Mouse (Mus musculus) intestine, postnatal 0 days (tissue): Measurements from ENCODE around the gene Gli3. TPM values are rescaled to one million over a fixed set of nuclear protein-coding genes. Genes with fewer than 3 reads are reported as not detected.

Source experiments
- ATAC-seq: fragments of 200-750 bp; cut with Nextera tagmentation; 2 replicates; pipeline ENCODE4 v1.8.0; 2017; ENCODE audit warnings: mild to moderate bottlenecking, moderate TSS enrichment, moderate library complexity
- H3K27ac ChIP-seq: fragments of 300-500 bp; sonication (generic); 2 replicates; pipeline ENCODE4 v1.5.1; 2014; ENCODE audit warnings: mild to moderate bottlenecking, low read depth, low read length, moderate library complexity
- H3K27me3 ChIP-seq: fragments of 300-500 bp; sonication (generic); replicated peaks from 2 replicates; pipeline ENCODE4 v1.6.1; 2014; ENCODE audit warnings: low read length, mixed read lengths; ENCODE audit not compliant: control insufficient read depth, insufficient read depth
- H3K36me3 ChIP-seq: fragments of 300-500 bp; sonication (generic); 2 replicates; pipeline ENCODE4 v1.6.1; 2014; ENCODE audit warnings: mild to moderate bottlenecking, moderate library complexity; ENCODE audit not compliant: control insufficient read depth, insufficient read depth
- H3K4me1 ChIP-seq: fragments of 300-500 bp; sonication (generic); replicated peaks from 2 replicates; pipeline ENCODE4 v1.6.1; 2014; ENCODE audit warnings: antibody characterized with exemption, low read length, mixed read lengths; ENCODE audit not compliant: control insufficient read depth, insufficient read depth
- H3K4me2 ChIP-seq: fragments of 300-500 bp; sonication (generic); replicated peaks from 2 replicates; pipeline ENCODE4 v1.6.1; 2014; ENCODE audit warnings: low read depth, mild to moderate bottlenecking, moderate library complexity
- H3K4me3 ChIP-seq: fragments of 300-500 bp; sonication (generic); 2 replicates; pipeline ENCODE4 v1.5.1; 2014; ENCODE audit warnings: low read depth, low read length
- H3K9ac ChIP-seq: fragments of 300-500 bp; sonication (generic); 2 replicates; pipeline ENCODE4 v1.6.1; 2014; ENCODE audit warnings: mild to moderate bottlenecking, low read depth, low read length
- H3K9me3 ChIP-seq: fragments of 300-500 bp; sonication (generic); 2 replicates; pipeline ENCODE4 v1.6.1; 2016; ENCODE audit warnings: mixed run types; ENCODE audit not compliant: control insufficient read depth
- CTCF ChIP-seq: sonication (generic); IDR thresholded peaks from 2 replicates; pipeline ENCODE4 v1.5.1; 2016; ENCODE audit warnings: low read depth, mild to moderate bottlenecking, control low read depth, antibody characterized with exemption, moderate library complexity
- WGBS: fragments of 180-500 bp; shearing (Covaris S2); extraction: QIAGEN DNeasy Blood & Tissue Kit; methylation state at CpG from one replicate; pipeline ENCODE4 v1.1.7; 2014; 5-methylcytosine and 5-hydroxymethylcytosine counted together
- polyA plus RNA-seq: library from polyadenylated mRNA; unstranded; fragments of >200 nt; fragmentation: Nextera tagmentation; extraction: Ambion mirVana; gene quantifications from 2 replicates; pipeline ENCODE4 v1.2.1, GENCODE M21; 2015

Gli3 gene
- polyA plus RNA-seq, 1 experiment from 2014 or later, result 5.0 TPM

- no peaks in the 10 kb centered on the region for H3K36me3 ChIP-seq
- WGBS, result 48% methylated on average over 7 of the region's 7 CpGs
- ATAC-seq, result no peak
- H3K9me3 ChIP-seq, result no peaks in the 10 kb centered on the region
- H3K4me1 ChIP-seq, result no peaks in the 10 kb centered on the region
- no peak overlapping the region for H3K9ac ChIP-seq
- no peaks in the 10 kb centered on the region for H3K27me3 ChIP-seq
- no peak overlapping the region for H3K27ac ChIP-seq
- no peak for TF ChIP-seq CTCF
- no peak overlapping the region for H3K4me3 ChIP-seq
- no peak overlapping the region for H3K4me2 ChIP-seq
Observed at GRCm38 (mm10) chr13:15543888-15544640, 81.0 kb downstream of the Gli3 start.

DNA sequence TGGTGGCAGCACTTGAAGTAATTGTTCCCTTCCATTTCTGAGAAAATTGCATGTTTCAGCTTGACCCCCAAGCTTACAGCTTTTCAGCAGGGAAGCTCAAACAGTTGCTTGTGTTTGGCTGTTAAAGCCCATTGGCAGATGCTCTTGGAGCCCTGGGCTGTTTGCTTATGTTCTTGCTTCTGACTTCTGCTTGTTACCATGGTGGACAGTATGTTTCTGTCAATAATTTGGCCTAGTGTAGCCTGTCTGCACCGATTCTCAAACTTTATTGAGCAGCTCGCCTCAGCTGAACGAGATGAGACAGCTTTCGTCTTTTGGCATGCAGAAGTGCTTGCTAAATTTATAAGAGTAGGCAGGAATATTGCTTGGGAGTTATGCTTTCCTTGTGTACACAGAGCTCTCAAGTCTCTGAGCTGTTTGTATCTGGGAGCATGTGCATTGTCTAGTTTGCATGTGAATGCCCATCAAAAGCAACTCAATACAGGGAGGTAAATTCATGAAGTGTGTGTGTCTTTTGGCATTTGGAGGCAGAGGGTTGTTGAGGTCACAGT lies 82.4 kb downstream of the Gli3 start:
- Histone ChIP-seq H3K27me3 (no peaks in the 10 kb centered on the region), H3K4me1 (no peaks in the 10 kb centered on the region), H3K9me3 (no peaks in the 10 kb centered on the region), H3K4me3 (no peak overlapping the region), H3K36me3 (no peaks in the 10 kb centered on the region), H3K4me2 (no peak overlapping the region), H3K9ac (no peak overlapping the region), H3K27ac (no peak overlapping the region)
- no peak for TF ChIP-seq CTCF
- WGBS, result 61% methylated on average over 4 of the region's 4 CpGs
- ATAC-seq, result no peak

- no peak overlapping the region for H3K27ac ChIP-seq
- no peaks in the 10 kb centered on the region for H3K4me1 ChIP-seq
- ATAC-seq, result no peak
- H3K4me3 ChIP-seq, result no peak overlapping the region
- H3K27me3 ChIP-seq, result no peaks in the 10 kb centered on the region
- H3K36me3 ChIP-seq, result no peaks in the 10 kb centered on the region
- H3K9me3 ChIP-seq, result no peaks in the 10 kb centered on the region
- TF ChIP-seq CTCF, result no peak
- 69% methylated on average over 4 of the region's 4 CpGs for WGBS
- H3K4me2 ChIP-seq, result no peak overlapping the region
- H3K9ac ChIP-seq, result no peak overlapping the region
Observed at GRCm38 (mm10) chr13:15546258-15546657, 83.2 kb downstream of the Gli3 start.

DNA sequence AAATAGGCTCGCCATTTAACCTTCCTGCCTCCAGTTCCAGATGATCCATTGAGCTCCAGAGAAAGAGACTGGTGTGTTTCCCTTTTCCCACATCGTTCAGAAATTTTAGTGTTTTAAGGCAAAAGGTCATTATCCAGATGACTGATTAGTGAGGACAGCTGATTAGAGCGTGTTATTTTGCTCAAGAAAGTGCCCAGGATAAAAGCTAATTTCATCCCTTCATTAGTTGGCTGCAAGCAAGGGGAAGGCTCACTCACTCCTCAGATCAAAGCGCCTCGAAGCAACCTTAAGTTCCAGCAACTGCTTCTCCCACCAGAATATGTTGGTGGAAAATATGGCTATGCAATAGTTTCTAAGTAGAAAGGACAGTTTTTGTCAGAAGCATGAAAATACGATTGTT lies 86.4 kb downstream of the Gli3 start:
- no peaks in the 10 kb centered on the region for H3K9me3 ChIP-seq
- no peak overlapping the region for H3K27ac ChIP-seq
- WGBS, result 68% methylated on average over 6 of the region's 6 CpGs
- TF ChIP-seq CTCF, result no peak
- H3K27me3 ChIP-seq, result no peaks in the 10 kb centered on the region
- no peak overlapping the region for H3K4me3 ChIP-seq
- H3K4me2 ChIP-seq, result no peak overlapping the region
- ATAC-seq, result no peak
- no peaks in the 10 kb centered on the region for H3K36me3 ChIP-seq
- H3K9ac ChIP-seq, result no peak overlapping the region
- H3K4me1 ChIP-seq, result no peaks in the 10 kb centered on the region

DNA sequence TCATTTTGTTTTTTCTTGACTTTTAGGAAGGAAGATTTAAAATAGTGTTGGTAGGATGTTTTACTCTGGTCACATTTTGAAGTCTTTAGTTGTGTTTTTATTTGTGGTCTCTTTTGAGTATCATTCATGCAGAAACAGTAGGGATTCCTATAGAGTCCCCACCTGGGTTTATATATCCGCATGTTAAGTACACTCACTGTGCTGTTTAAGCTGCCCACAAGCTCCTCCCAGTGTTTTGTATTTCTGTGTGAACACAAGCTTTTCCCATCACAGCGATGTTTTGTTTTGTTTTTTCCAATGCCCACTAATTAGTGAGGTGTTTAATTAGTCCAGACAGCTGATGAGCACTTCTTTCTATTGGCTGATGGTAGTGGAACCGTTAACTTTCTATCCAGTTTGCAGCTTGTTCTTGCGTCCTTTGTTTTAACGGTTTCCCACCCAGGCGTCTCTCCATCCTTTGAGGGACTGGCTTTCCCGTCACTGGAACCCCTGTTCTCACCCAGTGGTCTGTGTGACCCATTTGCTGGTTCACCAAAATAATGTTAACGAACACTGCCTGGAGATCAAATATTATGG lies 87.1 kb downstream of the Gli3 start:
- Histone ChIP-seq H3K27me3 (no peaks in the 10 kb centered on the region), H3K4me2 (no peak overlapping the region), H3K36me3 (no peaks in the 10 kb centered on the region), H3K9ac (no peak overlapping the region), H3K9me3 (no peaks in the 10 kb centered on the region), H3K4me3 (no peak overlapping the region), H3K4me1 (no peaks in the 10 kb centered on the region), H3K27ac (no peak overlapping the region)
- WGBS, result 87% methylated on average over 8 of the region's 8 CpGs
- ATAC-seq, result no peak
- TF ChIP-seq CTCF, result no peak

DNA sequence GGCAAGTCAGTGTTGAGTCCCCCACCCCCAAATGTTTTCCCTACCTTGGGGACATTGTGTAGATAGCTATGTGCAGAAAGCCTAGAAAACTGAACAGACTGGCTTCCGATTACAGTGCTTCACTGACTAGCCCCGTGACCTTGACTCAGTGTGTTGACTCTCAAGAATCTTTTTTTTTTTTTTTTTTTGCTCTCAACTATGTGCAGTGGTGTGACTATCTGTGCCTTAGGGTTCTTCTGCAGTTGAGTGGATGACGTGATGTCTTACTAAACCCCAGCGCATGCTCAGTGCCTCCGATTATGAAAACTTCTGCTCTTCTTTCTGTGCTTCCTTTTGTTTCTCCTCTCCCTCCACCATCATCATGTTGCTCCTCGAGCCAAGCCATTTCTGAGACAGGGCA lies 87.7 kb downstream of the Gli3 start:
- Histone ChIP-seq H3K9ac (no peak overlapping the region), H3K4me2 (no peak overlapping the region), H3K36me3 (no peaks in the 10 kb centered on the region), H3K27me3 (no peaks in the 10 kb centered on the region), H3K27ac (no peak overlapping the region), H3K4me3 (no peak overlapping the region), H3K4me1 (no peaks in the 10 kb centered on the region), H3K9me3 (no peaks in the 10 kb centered on the region)
- WGBS, result 70% methylated on average over 6 of the region's 6 CpGs
- ATAC-seq, result no peak
- TF ChIP-seq CTCF, result no peak
